Mouse (Mus musculus): ENCODE data around the gene Siva1. TPM values are rescaled to one million over a fixed set of nuclear protein-coding genes. Genes with fewer than 3 reads are reported as not detected.

Siva1 gene
- polyA plus RNA-seq, 1 experiment from 2014 or later: 296 TPM

GRCm38 (mm10) chr12:112604709-112605649 is 39.5 kb upstream of the Siva1 start:
- no peak overlapping the region for H3K27ac ChIP-seq (ENCODE audit: low read length)
- H3K4me1 ChIP-seq (ENCODE audit: insufficient read depth, low read length): 0 out of 2 replicates have a peak, but pooled peaks cover 3% of the 10 kb centered on the region
- no peaks in the 10 kb centered on the region for H3K9me3 ChIP-seq (ENCODE audit: low read length)
- ATAC-seq (ENCODE audit: low FRiP score, low TSS enrichment): peak; percentile 60
- 63% methylated on average over 20 of the region's 20 CpGs for WGBS
- H3K4me2 ChIP-seq (replicated peaks; ENCODE audit: low read depth, low read length): no peak overlapping the region
- H3K36me3 ChIP-seq (ENCODE audit: insufficient read depth, low read length): peaks cover 5% of the 10 kb centered on the region; the same call in 1 of the 2 replicates
- no peak overlapping the region for H3K4me3 ChIP-seq (ENCODE audit: low read length)
- H3K9ac ChIP-seq (replicated peaks; ENCODE audit: low read length): no peak overlapping the region
- no peaks in the 10 kb centered on the region for H3K27me3 ChIP-seq (ENCODE audit: insufficient read depth, low read length)

DNA sequence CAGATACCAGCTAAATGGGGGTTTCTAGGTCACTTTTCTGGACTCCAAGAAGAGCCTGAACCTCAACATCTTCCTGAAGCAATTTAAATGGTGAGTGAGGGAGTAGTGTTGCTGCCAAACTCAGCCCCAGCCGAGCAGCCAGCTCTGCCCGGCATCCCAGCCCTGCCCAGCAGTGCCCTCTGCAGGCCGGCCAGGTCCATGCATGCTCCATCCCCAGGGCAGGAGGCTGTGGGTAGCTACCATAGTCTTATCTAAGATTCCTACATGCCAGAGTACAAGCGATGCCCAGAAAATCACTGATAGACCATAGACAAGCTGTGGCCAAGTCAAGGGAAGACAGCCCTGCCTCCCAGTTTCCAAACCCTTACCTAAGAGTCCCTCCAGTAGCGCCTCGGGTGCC is 38.7 kb upstream of the Siva1 start:
- peaks cover 5% of the 10 kb centered on the region; the same call in 1 of the 2 replicates for H3K36me3 ChIP-seq (ENCODE audit: insufficient read depth, low read length)
- 0 out of 2 replicates have a peak, but pooled peaks cover 3% of the 10 kb centered on the region for H3K4me1 ChIP-seq (ENCODE audit: insufficient read depth, low read length)
- H3K27ac ChIP-seq (ENCODE audit: low read length): no peak overlapping the region
- ATAC-seq (ENCODE audit: low FRiP score, low TSS enrichment): peak; percentile 39; the same call in 1 of the 2 replicates
- H3K4me3 ChIP-seq (ENCODE audit: low read length): no peak overlapping the region
- no peaks in the 10 kb centered on the region for H3K27me3 ChIP-seq (ENCODE audit: insufficient read depth, low read length)
- H3K9ac ChIP-seq (replicated peaks; ENCODE audit: low read length): no peak overlapping the region
- WGBS: 51% methylated on average over 6 of the region's 6 CpGs
- no peaks in the 10 kb centered on the region for H3K9me3 ChIP-seq (ENCODE audit: low read length)
- H3K4me2 ChIP-seq (replicated peaks; ENCODE audit: low read depth, low read length): no peak overlapping the region

- ATAC-seq (ENCODE audit: low FRiP score, low TSS enrichment): no peak
- H3K9ac ChIP-seq (replicated peaks; ENCODE audit: low read length): no peak overlapping the region
- H3K36me3 ChIP-seq (ENCODE audit: insufficient read depth, low read length): peaks cover 8% of the 10 kb centered on the region
- H3K27me3 ChIP-seq (ENCODE audit: insufficient read depth, low read length): no peaks in the 10 kb centered on the region
- H3K9me3 ChIP-seq (ENCODE audit: low read length): no peaks in the 10 kb centered on the region
- H3K27ac ChIP-seq (ENCODE audit: low read length): no peak overlapping the region
- 62% methylated on average over 6 of the region's 6 CpGs for WGBS
- no peak overlapping the region for H3K4me2 ChIP-seq (replicated peaks; ENCODE audit: low read depth, low read length)
- no peak overlapping the region for H3K4me3 ChIP-seq (ENCODE audit: low read length)
- H3K4me1 ChIP-seq (ENCODE audit: insufficient read depth, low read length): 0 out of 2 replicates have a peak, but pooled peaks cover 3% of the 10 kb centered on the region
Observed at GRCm38 (mm10) chr12:112606998-112607397, 37.5 kb upstream of the Siva1 start.

GRCm38 (mm10) chr12:112609031-112609430 is 35.4 kb upstream of the Siva1 start:
- Histone ChIP-seq H3K4me1 (ENCODE audit: insufficient read depth, low read length) (0 out of 2 replicates have a peak, but pooled peaks cover 3% of the 10 kb centered on the region), H3K4me3 (ENCODE audit: low read length) (no peak overlapping the region), H3K9me3 (ENCODE audit: low read length) (no peaks in the 10 kb centered on the region), H3K27me3 (ENCODE audit: insufficient read depth, low read length) (no peaks in the 10 kb centered on the region), H3K36me3 (ENCODE audit: insufficient read depth, low read length) (peaks cover 8% of the 10 kb centered on the region; the same call in 1 of the 2 replicates), H3K4me2 (replicated peaks; ENCODE audit: low read depth, low read length) (no peak overlapping the region), H3K27ac (ENCODE audit: low read length) (no peak overlapping the region), H3K9ac (replicated peaks; ENCODE audit: low read length) (no peak overlapping the region; the same call in 1 of the 2 replicates)
- WGBS: 85% methylated on average over 10 of the region's 10 CpGs
- no peak for ATAC-seq (ENCODE audit: low FRiP score, low TSS enrichment)

GRCm38 (mm10) chr12:112616668-112617067 is 27.8 kb upstream of the Siva1 start:
- H3K4me1 ChIP-seq (ENCODE audit: insufficient read depth, low read length): peaks cover 29% of the 10 kb centered on the region
- no peak for ATAC-seq (ENCODE audit: low FRiP score, low TSS enrichment)
- 42% methylated on average over 9 of the region's 9 CpGs for WGBS
- no peak overlapping the region for H3K9ac ChIP-seq (replicated peaks; ENCODE audit: low read length)
- H3K27ac ChIP-seq (ENCODE audit: low read length): no peak overlapping the region
- peaks cover 7% of the 10 kb centered on the region; the same call in 1 of the 2 replicates for H3K27me3 ChIP-seq (ENCODE audit: insufficient read depth, low read length)
- no peaks in the 10 kb centered on the region; the same call in 1 of the 2 replicates for H3K36me3 ChIP-seq (ENCODE audit: insufficient read depth, low read length)
- H3K9me3 ChIP-seq (ENCODE audit: low read length): no peaks in the 10 kb centered on the region
- H3K4me3 ChIP-seq (ENCODE audit: low read length): no peak overlapping the region
- H3K4me2 ChIP-seq (replicated peaks; ENCODE audit: low read depth, low read length): no peak overlapping the region

GRCm38 (mm10) chr12:112617184-112617583 is 27.3 kb upstream of the Siva1 start:
- H3K4me1 ChIP-seq (ENCODE audit: insufficient read depth, low read length): peaks cover 29% of the 10 kb centered on the region
- no peak overlapping the region for H3K4me2 ChIP-seq (replicated peaks; ENCODE audit: low read depth, low read length)
- H3K9ac ChIP-seq (replicated peaks; ENCODE audit: low read length): no peak overlapping the region
- WGBS: 82% methylated on average over 11 of the region's 11 CpGs
- ATAC-seq (ENCODE audit: low FRiP score, low TSS enrichment): no peak
- no peaks in the 10 kb centered on the region for H3K9me3 ChIP-seq (ENCODE audit: low read length)
- H3K27ac ChIP-seq (ENCODE audit: low read length): no peak overlapping the region
- H3K36me3 ChIP-seq (ENCODE audit: insufficient read depth, low read length): no peaks in the 10 kb centered on the region; the same call in 1 of the 2 replicates
- H3K27me3 ChIP-seq (ENCODE audit: insufficient read depth, low read length): peaks cover 7% of the 10 kb centered on the region; the same call in 1 of the 2 replicates
- H3K4me3 ChIP-seq (ENCODE audit: low read length): no peak overlapping the region

DNA sequence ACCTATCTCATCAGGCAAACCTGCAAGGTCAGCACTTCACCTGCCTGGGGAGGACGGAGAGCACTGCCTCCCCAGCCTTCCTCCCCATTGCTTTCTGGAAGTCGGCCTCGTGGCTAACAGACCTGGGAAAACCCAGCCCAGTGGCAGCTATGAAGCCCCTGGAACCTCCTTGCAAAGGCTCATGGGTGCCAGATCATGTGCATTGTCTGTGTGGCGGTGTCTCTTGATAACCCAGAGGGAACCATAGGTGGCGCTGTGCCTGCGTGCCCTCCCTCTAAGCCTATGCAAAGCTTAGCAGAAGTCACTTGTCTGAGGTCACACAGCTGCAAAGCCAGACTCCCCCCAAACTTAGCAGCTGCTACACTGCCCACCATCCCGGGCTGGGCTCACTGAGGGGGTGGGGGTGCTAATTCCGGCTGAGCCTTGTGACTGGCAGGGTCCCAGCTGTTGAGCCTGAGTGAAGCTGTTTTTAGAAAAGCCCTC is 26.5 kb upstream of the Siva1 start:
- WGBS: 18% methylated on average over 8 of the region's 8 CpGs
- H3K27me3 ChIP-seq (ENCODE audit: insufficient read depth, low read length): peaks cover 9% of the 10 kb centered on the region; the same call in 1 of the 2 replicates
- peak; percentile 44 for ATAC-seq (ENCODE audit: low FRiP score, low TSS enrichment)
- no peaks in the 10 kb centered on the region for H3K9me3 ChIP-seq (ENCODE audit: low read length)
- no peak overlapping the region for H3K4me3 ChIP-seq (ENCODE audit: low read length)
- no peaks in the 10 kb centered on the region; the same call in 1 of the 2 replicates for H3K36me3 ChIP-seq (ENCODE audit: insufficient read depth, low read length)
- H3K4me2 ChIP-seq (replicated peaks; ENCODE audit: low read depth, low read length): no peak overlapping the region
- no peak overlapping the region for H3K27ac ChIP-seq (ENCODE audit: low read length)
- peaks cover 29% of the 10 kb centered on the region for H3K4me1 ChIP-seq (ENCODE audit: insufficient read depth, low read length)
- H3K9ac ChIP-seq (replicated peaks; ENCODE audit: low read length): no peak overlapping the region

- peak overlapping the region; percentile 57 for H3K4me3 ChIP-seq (ENCODE audit: low read length)
- ATAC-seq (ENCODE audit: low FRiP score, low TSS enrichment): peak; percentile 20; the same call in 1 of the 2 replicates
- H3K27ac ChIP-seq (ENCODE audit: low read length): no peak overlapping the region; the same call in 1 of the 2 replicates
- H3K36me3 ChIP-seq (ENCODE audit: insufficient read depth, low read length): no peaks in the 10 kb centered on the region
- peaks cover 29% of the 10 kb centered on the region for H3K4me1 ChIP-seq (ENCODE audit: insufficient read depth, low read length)
- peak overlapping the region; percentile 70 for H3K9ac ChIP-seq (replicated peaks; ENCODE audit: low read length)
- no peaks in the 10 kb centered on the region for H3K9me3 ChIP-seq (ENCODE audit: low read length)
- peaks cover 9% of the 10 kb centered on the region; the same call in 1 of the 2 replicates for H3K27me3 ChIP-seq (ENCODE audit: insufficient read depth, low read length)
- WGBS: 16% methylated on average over 13 of the region's 13 CpGs
- peak overlapping the region; percentile 97 for H3K4me2 ChIP-seq (replicated peaks; ENCODE audit: low read depth, low read length)
Observed at GRCm38 (mm10) chr12:112618981-112619685, 25.3 kb upstream of the Siva1 start.

- H3K27me3 ChIP-seq (ENCODE audit: insufficient read depth, low read length): peaks cover 9% of the 10 kb centered on the region; the same call in 1 of the 2 replicates
- H3K4me1 ChIP-seq (ENCODE audit: insufficient read depth, low read length): peaks cover 29% of the 10 kb centered on the region
- H3K36me3 ChIP-seq (ENCODE audit: insufficient read depth, low read length): no peaks in the 10 kb centered on the region
- H3K9me3 ChIP-seq (ENCODE audit: low read length): no peaks in the 10 kb centered on the region
- H3K4me3 ChIP-seq (ENCODE audit: low read length): peak within 1 kb of the TSS; percentile 57
- peak within 1 kb of the TSS; percentile 70 for H3K9ac ChIP-seq (replicated peaks; ENCODE audit: low read length)
- peak within 1 kb of the TSS; percentile 8; the same call in 1 of the 2 replicates for H3K27ac ChIP-seq (ENCODE audit: low read length)
- under 1% methylated on average over 55 of the region's 56 CpGs for WGBS
- peak; percentile 52 for ATAC-seq (ENCODE audit: low FRiP score, low TSS enrichment)
- peak within 1 kb of the TSS; percentile 97 for H3K4me2 ChIP-seq (replicated peaks; ENCODE audit: low read depth, low read length)
Observed at GRCm38 (mm10) chr12:112619686-112620353, 24.7 kb upstream of the Siva1 start, which contains the start of gene Adssl1. Gene Adssl1, plus strand, starts transcription at chr12:112620045.

Data from kidney, embryonic 16.5 days (tissue).